Mouse (Mus musculus) limb, embryonic 14.5 days (tissue): ENCODE data around the gene Smoc2. TPM values are rescaled to one million over a fixed set of nuclear protein-coding genes. Genes with fewer than 3 reads are reported as not detected.

ENCODE experiments used
- ATAC-seq: fragments of 200-750 bp; cut with Nextera tagmentation; 2 replicates; pipeline ENCODE4 v1.8.0; 2017; ENCODE audit warnings: low read depth, moderate number of reproducible peaks, moderate TSS enrichment; ENCODE audit not compliant: low FRiP score
- DNase-seq: peaks from one replicate; pipeline ENCODE4 v3.0.0-alpha.2; 2015; ENCODE audit warnings: low spot score
- H3K27ac ChIP-seq: fragments of 300-500 bp; sonication (generic); replicated peaks from 2 replicates; pipeline ENCODE4 v1.5.1; 2014; ENCODE audit warnings: low read depth, mild to moderate bottlenecking, low read length, moderate library complexity, mixed read lengths
- H3K27me3 ChIP-seq: fragments of 300-500 bp; sonication (generic); 2 replicates; pipeline ENCODE4 v1.6.1; 2014; ENCODE audit warnings: low read length, mixed read lengths; ENCODE audit not compliant: control insufficient read depth, insufficient read depth
- H3K36me3 ChIP-seq: fragments of 300-500 bp; sonication (generic); 2 replicates; pipeline ENCODE4 v1.6.1; 2014; ENCODE audit warnings: mild to moderate bottlenecking, low read length, moderate library complexity, mixed read lengths; ENCODE audit not compliant: control insufficient read depth, insufficient read depth
- H3K4me1 ChIP-seq: fragments of 300-500 bp; sonication (generic); 2 replicates; pipeline ENCODE4 v1.6.1; 2014; ENCODE audit warnings: antibody characterized with exemption, low read length, mixed read lengths; ENCODE audit not compliant: control insufficient read depth, insufficient read depth
- H3K4me2 ChIP-seq: fragments of 300-500 bp; sonication (generic); replicated peaks from 2 replicates; pipeline ENCODE4 v1.6.1; 2014; ENCODE audit warnings: low read depth, mild to moderate bottlenecking, low read length, moderate library complexity; ENCODE audit not compliant: severe bottlenecking
- H3K4me3 ChIP-seq: fragments of 300-500 bp; sonication (generic); replicated peaks from 2 replicates; pipeline ENCODE4 v1.5.1; 2014; ENCODE audit warnings: low read length
- H3K9ac ChIP-seq: fragments of 300-500 bp; sonication (generic); 2 replicates; pipeline ENCODE4 v1.6.1; 2014; ENCODE audit warnings: mild to moderate bottlenecking, low read depth, low read length, moderate library complexity; ENCODE audit not compliant: severe bottlenecking
- H3K9me3 ChIP-seq: fragments of 300-500 bp; sonication (generic); 2 replicates; pipeline ENCODE4 v1.6.1; 2016; ENCODE audit warnings: low read length; ENCODE audit not compliant: control insufficient read depth
- POLR2A ChIP-seq: fragments of 200-500 bp; IDR thresholded peaks from 2 replicates; pipeline ENCODE4 v1.8.0; 2012; ENCODE audit warnings: inconsistent platforms, mild to moderate bottlenecking, moderate library complexity, borderline replicate concordance; ENCODE audit not compliant: insufficient read depth, insufficient read length; ENCODE audit errors: extremely low read depth
- WGBS: fragments of 180-500 bp; shearing (Covaris S2); extraction: QIAGEN DNeasy Blood & Tissue Kit; methylation state at CpG from one replicate; pipeline ENCODE4 v1.1.7; 2014; 5-methylcytosine and 5-hydroxymethylcytosine counted together
- polyA plus RNA-seq, 2 experiments: library from polyadenylated mRNA; depleted of rRNA in 1 of 2; stranded (reverse) in 1 of 2; unstranded in 1 of 2; fragments of >200 nt; fragmentation: Nextera tagmentation in 1 of 2; extraction: Ambion mirVana in 1 of 2; gene quantifications; 2 replicates each; pipeline versions ENCODE4 v1.2.1 to v1.2.3; 2012 to 2014

Gene Smoc2
- polyA plus RNA-seq, 2 experiments = 152 to 168 TPM

DNA sequence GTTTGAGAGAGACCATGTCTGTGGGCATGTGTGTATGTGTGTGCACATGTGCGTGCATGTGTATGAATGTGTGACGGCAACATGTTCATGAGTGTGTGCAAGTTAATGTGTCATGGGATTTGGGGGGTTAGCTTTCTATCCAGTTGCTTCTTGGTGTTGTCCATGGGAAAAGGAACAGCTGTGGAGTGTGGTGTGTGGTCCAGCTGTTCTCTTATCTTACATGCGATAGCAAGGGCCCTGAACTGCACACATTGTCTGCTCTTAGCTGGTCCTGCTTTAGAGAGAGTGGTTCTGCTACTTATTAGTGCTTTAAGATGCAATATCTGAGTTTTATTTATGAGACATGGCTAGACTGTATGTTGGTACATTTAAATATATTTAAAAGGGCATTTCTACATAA is 30.6 kb downstream of the Smoc2 start:
- Histone ChIP-seq H3K27me3 (no peaks in the 10 kb centered on the region), H3K4me2 (no peak overlapping the region)

DNA sequence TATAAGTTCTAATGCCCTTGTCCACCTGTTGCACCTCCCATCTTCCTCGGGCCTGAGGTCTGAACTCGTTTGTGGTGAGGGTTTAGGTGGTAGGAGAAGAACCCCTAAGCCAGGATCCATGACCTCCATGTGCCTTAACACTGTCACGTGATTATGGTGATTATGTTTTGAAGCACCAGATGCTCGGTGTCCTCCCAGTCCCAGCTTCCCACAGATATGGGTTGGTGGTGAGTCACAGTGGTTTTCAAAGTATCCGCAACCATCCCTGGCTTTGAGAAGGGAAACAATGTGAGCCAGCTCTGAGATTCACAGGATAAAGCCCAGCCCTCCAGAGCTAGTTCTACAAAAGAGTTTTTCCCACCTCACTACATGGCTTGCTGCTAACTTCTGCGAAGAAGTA is 33.1 kb downstream of the Smoc2 start:
- Histone ChIP-seq H3K9me3 (no peaks in the 10 kb centered on the region), H3K27me3 (no peaks in the 10 kb centered on the region), H3K36me3 (no peaks in the 10 kb centered on the region), H3K9ac (no peak overlapping the region), H3K4me2 (no peak overlapping the region), H3K4me3 (no peak overlapping the region), H3K4me1 (peaks cover 12% of the 10 kb centered on the region; the same call in 1 of the 2 replicates), H3K27ac (no peak overlapping the region; the same call in 1 of the 2 replicates)
- WGBS = 84% methylated on average over 6 of the region's 6 CpGs
- no peak for TF ChIP-seq POLR2A
- no peak for ATAC-seq
- no peak for DNase-seq

More for the DNA sequence above, 30.6 kb downstream of the Smoc2 start:
- Histone ChIP-seq H3K36me3 (no peaks in the 10 kb centered on the region), H3K9me3 (no peaks in the 10 kb centered on the region), H3K27ac (no peak overlapping the region), H3K9ac (no peak overlapping the region), H3K4me3 (no peak overlapping the region), H3K4me1 (peaks cover 12% of the 10 kb centered on the region; the same call in 1 of the 2 replicates)
- TF ChIP-seq POLR2A = no peak
- ATAC-seq = no peak
- 89% methylated on average over 3 of the region's 3 CpGs for whole genome bisulfite sequencing
- no peak for DNase-seq

DNA sequence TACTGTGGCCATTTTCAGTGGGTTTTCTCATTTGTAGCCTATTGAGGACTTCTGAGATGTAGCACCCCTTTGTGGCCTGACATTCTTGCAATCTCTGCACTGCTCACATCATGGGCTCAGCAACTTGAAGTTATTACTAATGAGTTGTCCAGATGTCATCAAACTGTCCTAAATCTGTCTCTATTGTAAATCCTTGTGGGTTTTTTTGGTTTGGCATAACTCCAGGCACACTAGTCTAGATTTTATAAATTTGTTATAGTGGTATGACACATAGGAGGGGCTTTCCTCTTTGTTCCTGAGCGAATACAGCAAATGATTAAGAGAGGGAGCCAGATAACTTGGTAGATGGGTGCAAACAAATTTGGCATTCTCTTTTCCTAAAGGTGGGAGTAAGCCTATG is 35.0 kb downstream of the Smoc2 start:
- no peaks in the 10 kb centered on the region for H3K36me3 ChIP-seq
- no peak overlapping the region for H3K9ac ChIP-seq
- no peak for DNase-seq
- no peak for TF ChIP-seq POLR2A
- no peaks in the 10 kb centered on the region for H3K9me3 ChIP-seq
- no peak for ATAC-seq
- H3K4me2 ChIP-seq = no peak overlapping the region
- WGBS = 76% methylated on average over 1 of the region's 1 CpGs
- H3K27me3 ChIP-seq = no peaks in the 10 kb centered on the region
- H3K27ac ChIP-seq = no peak overlapping the region; the same call in 1 of the 2 replicates
- H3K4me1 ChIP-seq = peaks cover 12% of the 10 kb centered on the region; the same call in 1 of the 2 replicates
- H3K4me3 ChIP-seq = no peak overlapping the region

DNA sequence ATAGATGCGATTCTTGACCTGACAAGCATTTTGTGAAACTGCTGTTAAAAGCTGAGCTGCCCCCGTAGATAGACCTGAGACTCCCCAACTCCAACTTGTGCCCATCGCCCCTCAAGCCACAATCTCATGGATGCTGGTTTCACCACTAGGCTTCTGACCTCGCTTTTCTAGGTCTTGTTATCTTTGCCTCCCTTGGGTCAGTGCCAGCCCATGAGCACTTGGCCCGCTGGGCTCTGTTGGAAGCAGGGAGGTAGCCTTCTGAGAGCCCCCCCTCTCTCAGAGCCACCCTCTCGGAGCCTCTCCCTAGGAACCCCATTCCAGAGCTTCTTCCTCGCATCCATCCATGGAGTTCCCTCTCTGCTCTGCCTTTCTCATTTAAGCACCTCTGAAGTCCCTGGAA is 37.2 kb downstream of the Smoc2 start:
- Histone ChIP-seq H3K27me3 (no peaks in the 10 kb centered on the region), H3K4me3 (no peak overlapping the region), H3K4me2 (no peak overlapping the region), H3K9me3 (no peaks in the 10 kb centered on the region), H3K27ac (no peak overlapping the region), H3K36me3 (no peaks in the 10 kb centered on the region), H3K9ac (no peak overlapping the region), H3K4me1 (peaks cover 12% of the 10 kb centered on the region; the same call in 1 of the 2 replicates)
- TF ChIP-seq POLR2A = no peak
- 89% methylated on average over 7 of the region's 7 CpGs for WGBS
- DNase-seq = no peak
- ATAC-seq = no peak

DNA sequence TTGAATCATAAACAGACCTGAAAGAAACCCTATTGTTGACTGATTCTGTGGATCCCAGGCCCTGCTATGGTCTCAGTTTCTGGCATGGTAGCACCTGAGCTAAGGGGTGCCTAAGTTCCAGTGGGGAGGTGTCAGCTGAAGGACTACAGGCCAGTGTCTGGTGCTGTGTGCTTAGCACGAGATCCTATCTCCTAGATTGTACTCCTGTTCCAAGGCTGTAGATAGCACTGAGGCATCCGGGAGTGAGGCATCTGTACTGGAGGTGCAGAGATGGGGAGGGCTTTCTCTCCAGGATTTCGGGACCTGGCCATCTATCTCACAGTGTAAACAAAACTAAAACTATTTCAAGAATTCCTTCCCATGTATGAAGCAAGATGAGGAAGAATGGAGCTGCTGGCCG is 38.1 kb downstream of the Smoc2 start:
- 54% methylated on average over 4 of the region's 4 CpGs for WGBS
- Histone ChIP-seq H3K4me2 (no peak overlapping the region), H3K27ac (no peak overlapping the region), H3K4me1 (peaks cover 10% of the 10 kb centered on the region; the same call in 1 of the 2 replicates), H3K9me3 (no peaks in the 10 kb centered on the region), H3K27me3 (no peaks in the 10 kb centered on the region), H3K9ac (no peak overlapping the region), H3K36me3 (no peaks in the 10 kb centered on the region), H3K4me3 (no peak overlapping the region)
- ATAC-seq = no peak
- TF ChIP-seq POLR2A = no peak
- DNase-seq = no peak

DNA sequence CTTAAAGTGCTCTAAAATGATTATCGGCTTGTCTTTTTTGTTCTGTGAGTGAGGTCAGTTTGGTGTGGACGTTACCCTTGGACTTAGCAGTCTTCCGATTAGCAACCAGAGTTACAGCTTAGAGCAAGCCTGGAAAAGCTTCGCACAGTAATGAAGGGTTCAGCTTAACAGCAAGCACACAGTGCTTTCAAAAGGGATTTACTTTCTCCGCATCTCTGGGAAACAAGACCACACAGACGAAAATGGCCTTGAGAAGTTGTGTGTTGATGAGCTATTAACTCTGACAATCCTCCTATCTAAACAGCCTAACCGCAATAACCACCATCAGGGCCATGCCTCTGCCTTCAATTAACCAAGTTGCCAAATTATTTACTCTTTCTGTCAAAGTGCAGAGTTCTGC is 46.9 kb downstream of the Smoc2 start:
- Histone ChIP-seq H3K9ac (no peak overlapping the region), H3K4me2 (no peak overlapping the region), H3K9me3 (no peaks in the 10 kb centered on the region), H3K27ac (no peak overlapping the region), H3K36me3 (0 out of 2 replicates have a peak, but pooled peaks cover 4% of the 10 kb centered on the region), H3K27me3 (no peaks in the 10 kb centered on the region), H3K4me3 (no peak overlapping the region), H3K4me1 (no peaks in the 10 kb centered on the region)
- no peak for TF ChIP-seq POLR2A
- WGBS = 58% methylated on average over 7 of the region's 7 CpGs
- no peak for DNase-seq
- no peak for ATAC-seq
